Mouse (Mus musculus): Measurements from ENCODE around the gene Zfp830.

GRCm38 (mm10) chr11:82752349-82753115, 11.6 kb upstream of the Zfp830 start:
- TF ChIP-seq CTCF (IDR thresholded peaks at IDR 0.05; ENCODE audit: low read depth, low read length), result no peak
- no peak for TF ChIP-seq POLR2A (IDR thresholded peaks at IDR 0.05; ENCODE audit: borderline replicate concordance, low read depth, low read length)

Measured in bone marrow macrophage, adult 2 months (primary cell).